In the genomic region with DNA sequence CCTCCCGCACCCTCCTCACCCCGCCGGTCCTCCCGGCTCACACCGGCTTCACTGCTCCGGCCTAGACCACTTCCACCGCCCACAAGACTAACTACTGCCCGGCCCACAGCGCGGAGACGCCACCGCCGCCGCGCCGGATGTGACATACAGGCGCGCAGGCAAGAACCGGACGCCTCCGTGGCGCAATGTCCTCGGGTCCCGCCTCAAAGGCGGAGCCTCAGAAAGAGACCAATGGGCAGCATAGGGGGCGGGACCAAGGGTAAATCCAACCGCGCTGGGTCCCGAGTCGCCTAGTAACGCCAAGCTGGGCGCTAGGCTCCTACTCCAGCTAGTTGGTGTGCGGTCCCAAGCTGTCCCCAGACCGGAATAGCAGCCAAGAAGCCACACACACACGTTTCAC, we compare ENCODE assay signal across 7 mouse cellular contexts. TPM values are rescaled to one million over a fixed set of nuclear protein-coding genes. Genes with fewer than 3 reads are reported as not detected.
DNase-seq lines count a peak whose midpoint lies in the region; ATAC-seq lines count a peak whose summit lies in the region.

Gene Zbtb48, minus strand, starts transcription at position 148 of the 400 bp plus-strand sequence.

- peak within 1 kb of the TSS; percentile 57 for H3K9ac ChIP-seq in embryonic facial prominence, embryonic 11.5 days (replicated peaks; ENCODE audit: low read length)
- H3K9ac ChIP-seq in midbrain, embryonic 13.5 days (replicated peaks) = peak within 1 kb of the TSS; percentile 82

- H3K27me3 ChIP-seq in embryonic facial prominence, embryonic 11.5 days (ENCODE audit: control insufficient read depth, insufficient read depth, low read length) = no peaks in the 10 kb centered on the region
- H3K27me3 ChIP-seq in limb, embryonic 10.5 days (ENCODE audit: low read depth, poor library complexity, severe bottlenecking) = peaks cover 11% of the 10 kb centered on the region
- H3K27me3 ChIP-seq in midbrain, embryonic 13.5 days = peaks cover 11% of the 10 kb centered on the region

- peak; percentile 96 for ATAC-seq in embryonic facial prominence, embryonic 11.5 days (replicated peaks; ENCODE audit: insufficient number of reproducible peaks, low FRiP score, low TSS enrichment, low read depth)
- ATAC-seq in granulocyte monocyte progenitor cell, adult 5-6 weeks (replicated peaks; ENCODE audit: poor library complexity, severe bottlenecking) = peak; percentile 81
- peak; percentile 98 for ATAC-seq in midbrain, embryonic 13.5 days

- H3K4me3 ChIP-seq in embryonic facial prominence, embryonic 11.5 days (ENCODE audit: low read depth, low read length) = peak within 1 kb of the TSS; percentile 61
- H3K4me3 ChIP-seq in limb, embryonic 10.5 days = peak within 1 kb of the TSS; percentile 94
- H3K4me3 ChIP-seq in midbrain, embryonic 13.5 days (replicated peaks) = peak within 1 kb of the TSS; percentile 80

- peak; percentile 98 for DNase-seq in adrenal gland, postnatal 14 days
- peak; percentile 99 for DNase-seq in embryonic facial prominence, embryonic 11.5 days (ENCODE audit: low spot score)
- DNase-seq in kidney, adult 11 months = peak; percentile 98
- peak; percentile 93 for DNase-seq in limb, embryonic 10.5 days (ENCODE audit: low spot score)
- DNase-seq in spleen, adult 12 weeks (ENCODE audit: low spot score) = peak; percentile 86

- H3K36me3 ChIP-seq in embryonic facial prominence, embryonic 11.5 days (replicated peaks; ENCODE audit: control insufficient read depth, insufficient read depth, low read depth, low read length) = no peaks in the 10 kb centered on the region; the same call in none of the 2 replicates
- peaks cover 39% of the 10 kb centered on the region for H3K36me3 ChIP-seq in limb, embryonic 10.5 days
- peaks cover 24% of the 10 kb centered on the region for H3K36me3 ChIP-seq in midbrain, embryonic 13.5 days

- H3K27ac ChIP-seq in embryonic facial prominence, embryonic 11.5 days (replicated peaks; ENCODE audit: low read depth, low read length) = no peak within 1 kb of the TSS
- peak within 1 kb of the TSS; percentile 92 for H3K27ac ChIP-seq in limb, embryonic 10.5 days
- peak within 1 kb of the TSS; percentile 70 for H3K27ac ChIP-seq in midbrain, embryonic 13.5 days

- no peaks in the 10 kb centered on the region for H3K9me3 ChIP-seq in embryonic facial prominence, embryonic 11.5 days (replicated peaks; ENCODE audit: control insufficient read depth, low read length)
- no peaks in the 10 kb centered on the region for H3K9me3 ChIP-seq in limb, embryonic 10.5 days (replicated peaks)
- H3K9me3 ChIP-seq in midbrain, embryonic 13.5 days = no peaks in the 10 kb centered on the region

- H3K4me1 ChIP-seq in embryonic facial prominence, embryonic 11.5 days (ENCODE audit: control insufficient read depth, insufficient read depth, low read length) = peaks cover 9% of the 10 kb centered on the region
- H3K4me1 ChIP-seq in limb, embryonic 10.5 days = peaks cover 58% of the 10 kb centered on the region
- H3K4me1 ChIP-seq in midbrain, embryonic 13.5 days (replicated peaks) = peaks cover 56% of the 10 kb centered on the region

- under 1% methylated on average over 33 of the region's 35 CpGs for WGBS in embryonic facial prominence, embryonic 11.5 days
- 0% methylated on average over 35 of the region's 35 CpGs for WGBS in limb, embryonic 10.5 days
- WGBS in midbrain, embryonic 13.5 days = under 1% methylated on average over 35 of the region's 35 CpGs

- H3K4me2 ChIP-seq in embryonic facial prominence, embryonic 11.5 days (ENCODE audit: low read depth, low read length) = peak within 1 kb of the TSS; percentile 87
- peak within 1 kb of the TSS; percentile 99 for H3K4me2 ChIP-seq in midbrain, embryonic 13.5 days (replicated peaks)

RNA-seq across cellular contexts. Expression of gene Zbtb48, which starts in this region (rescaled TPM):
- 10.6 and 11.3 TPM in 2 replicates for total RNA-seq in adrenal gland, postnatal 14 days (2021)
- 21.1 and 21.5 TPM in 2 replicates for polyA plus RNA-seq in embryonic facial prominence, embryonic 11.5 days (2014; fragmentation: Nextera tagmentation; extraction: Ambion mirVana)
- 9.2 and 15.7 TPM in 2 replicates for total RNA-seq in granulocyte monocyte progenitor cell, adult 5-6 weeks (2014; fragmentation: Nextera tagmentation)
- 5.2 and 10.3 TPM in 2 replicates for total RNA-seq in granulocyte monocyte progenitor cell, adult 5-6 weeks (2017)
- 24.5 and 26.5 TPM in 2 replicates for polyA plus RNA-seq in limb, embryonic 10.5 days (2016; fragmentation: Nextera tagmentation; extraction: Ambion mirVana)
- 17.9 and 26.3 TPM in 2 replicates for polyA plus RNA-seq in midbrain, embryonic 13.5 days (2015; fragmentation: Nextera tagmentation; extraction: Ambion mirVana)
